Mouse (Mus musculus): Measurements from ENCODE around the gene Pef1. TPM values are rescaled to one million over a fixed set of nuclear protein-coding genes. Genes with fewer than 3 reads are reported as not detected.

Gene Pef1
- polyA plus RNA-seq, 2 experiments, result 24.9 to 38.9 TPM

- no peak overlapping the region for H3K27ac ChIP-seq
Observed at GRCm38 (mm10) chr4:130079521-130079920, 22.8 kb upstream of the Pef1 start.

GRCm38 (mm10) chr4:130081345-130082190, 20.8 kb upstream of the Pef1 start:
- DNase-seq (ENCODE audit: low read depth in 3 of 3, low spot score in 3 of 3), result no peak

More at GRCm38 (mm10) chr4:130079521-130079920, 22.8 kb upstream of the Pef1 start:
- Histone ChIP-seq H3K4me1 (replicated peaks; ENCODE audit: control insufficient read depth in 2 of 2, insufficient read depth in 2 of 2, low read length in 1 of 2) (no peaks in the 10 kb centered on the region), H3K4me3 (ENCODE audit: insufficient read depth in 1 of 2, low read depth in 2 of 2, low read length in 2 of 2) (no peak overlapping the region), H3K9ac (replicated peaks) (no peak overlapping the region), H3K9me3 (ENCODE audit: control insufficient read depth, low read length) (no peaks in the 10 kb centered on the region), H3K36me3 (replicated peaks; ENCODE audit: control insufficient read depth, insufficient read depth, low read depth) (no peaks in the 10 kb centered on the region), H3K27me3 (ENCODE audit: control insufficient read depth, insufficient read depth, low read length) (no peaks in the 10 kb centered on the region), H3K4me2 (ENCODE audit: low read depth) (no peak overlapping the region)
- TF ChIP-seq CTCF (IDR thresholded peaks at IDR 0.05; ENCODE audit: low read depth) (no peak), EP300 (IDR thresholded peaks at IDR 0.05; ENCODE audit: low read depth) (no peak)
- no peak for DNase-seq (ENCODE audit: low read depth in 3 of 3, low spot score in 3 of 3)
- WGBS (ENCODE audit: insufficient replicate concordance), result 21% methylated on average over 3 of the region's 3 CpGs
- no peak for ATAC-seq (ENCODE audit: insufficient read depth)

GRCm38 (mm10) chr4:130082211-130082610, 20.1 kb upstream of the Pef1 start:
- H3K4me1 ChIP-seq (replicated peaks; ENCODE audit: control insufficient read depth in 2 of 2, insufficient read depth in 2 of 2, low read length in 1 of 2), result no peaks in the 10 kb centered on the region
- H3K9ac ChIP-seq (replicated peaks), result no peak overlapping the region
- ATAC-seq (ENCODE audit: insufficient read depth) (no peak), DNase-seq (ENCODE audit: low read depth in 3 of 3, low spot score in 3 of 3) (no peak)
- H3K9me3 ChIP-seq (ENCODE audit: control insufficient read depth, low read length), result no peaks in the 10 kb centered on the region
- H3K4me2 ChIP-seq (ENCODE audit: low read depth), result no peak overlapping the region
- H3K36me3 ChIP-seq (replicated peaks; ENCODE audit: control insufficient read depth, insufficient read depth, low read depth), result no peaks in the 10 kb centered on the region
- no peak overlapping the region for H3K27ac ChIP-seq
- TF ChIP-seq EP300 (IDR thresholded peaks at IDR 0.05; ENCODE audit: low read depth), result no peak
- no peak for TF ChIP-seq CTCF (IDR thresholded peaks at IDR 0.05; ENCODE audit: low read depth)
- 47% methylated on average over 9 of the region's 9 CpGs for WGBS (ENCODE audit: insufficient replicate concordance)
- H3K4me3 ChIP-seq (ENCODE audit: insufficient read depth in 1 of 2, low read depth in 2 of 2, low read length in 2 of 2), result no peak overlapping the region
- no peaks in the 10 kb centered on the region for H3K27me3 ChIP-seq (ENCODE audit: control insufficient read depth, insufficient read depth, low read length)

More at GRCm38 (mm10) chr4:130081345-130082190, 20.8 kb upstream of the Pef1 start:
- ATAC-seq (ENCODE audit: insufficient read depth), result no peak
- 64% methylated on average over 19 of the region's 19 CpGs for WGBS (ENCODE audit: insufficient replicate concordance)
- H3K27me3 ChIP-seq (ENCODE audit: control insufficient read depth, insufficient read depth, low read length), result no peaks in the 10 kb centered on the region
- H3K4me1 ChIP-seq (replicated peaks; ENCODE audit: control insufficient read depth in 2 of 2, insufficient read depth in 2 of 2, low read length in 1 of 2), result no peaks in the 10 kb centered on the region
- no peaks in the 10 kb centered on the region for H3K36me3 ChIP-seq (replicated peaks; ENCODE audit: control insufficient read depth, insufficient read depth, low read depth)
- no peak overlapping the region for H3K4me2 ChIP-seq (ENCODE audit: low read depth)
- TF ChIP-seq EP300 (IDR thresholded peaks at IDR 0.05; ENCODE audit: low read depth) (no peak), CTCF (IDR thresholded peaks at IDR 0.05; ENCODE audit: low read depth) (no peak)
- no peak overlapping the region for H3K4me3 ChIP-seq (ENCODE audit: insufficient read depth in 1 of 2, low read depth in 2 of 2, low read length in 2 of 2)
- H3K27ac ChIP-seq, result no peak overlapping the region
- H3K9me3 ChIP-seq (ENCODE audit: control insufficient read depth, low read length), result no peaks in the 10 kb centered on the region
- no peak overlapping the region for H3K9ac ChIP-seq (replicated peaks)

GRCm38 (mm10) chr4:130084331-130084945, 17.9 kb upstream of the Pef1 start:
- H3K27ac ChIP-seq, result no peak overlapping the region
- DNase-seq (ENCODE audit: low read depth in 3 of 3, low spot score in 3 of 3), result no peak
- no peaks in the 10 kb centered on the region for H3K4me1 ChIP-seq (replicated peaks; ENCODE audit: control insufficient read depth in 2 of 2, insufficient read depth in 2 of 2, low read length in 1 of 2)
- no peaks in the 10 kb centered on the region for H3K9me3 ChIP-seq (ENCODE audit: control insufficient read depth, low read length)
- H3K4me3 ChIP-seq (ENCODE audit: insufficient read depth in 1 of 2, low read depth in 2 of 2, low read length in 2 of 2), result no peak overlapping the region
- H3K9ac ChIP-seq (replicated peaks), result no peak overlapping the region
- no peak overlapping the region for H3K4me2 ChIP-seq (ENCODE audit: low read depth)
- WGBS (ENCODE audit: insufficient replicate concordance), result 46% methylated on average over 7 of the region's 7 CpGs
- no peak for ATAC-seq (ENCODE audit: insufficient read depth)
- H3K36me3 ChIP-seq (replicated peaks; ENCODE audit: control insufficient read depth, insufficient read depth, low read depth), result no peaks in the 10 kb centered on the region
- H3K27me3 ChIP-seq (ENCODE audit: control insufficient read depth, insufficient read depth, low read length), result no peaks in the 10 kb centered on the region; the same call in 1 of the 2 replicates
- TF ChIP-seq CTCF (IDR thresholded peaks at IDR 0.05; ENCODE audit: low read depth), result no peak
- TF ChIP-seq EP300 (IDR thresholded peaks at IDR 0.05; ENCODE audit: low read depth), result no peak

GRCm38 (mm10) chr4:130085246-130085820, 17.0 kb upstream of the Pef1 start:
- ATAC-seq (ENCODE audit: insufficient read depth) (no peak), DNase-seq (ENCODE audit: low read depth in 3 of 3, low spot score in 3 of 3) (no peak)
- H3K27ac ChIP-seq, result no peak overlapping the region
- H3K4me1 ChIP-seq (replicated peaks; ENCODE audit: control insufficient read depth in 2 of 2, insufficient read depth in 2 of 2, low read length in 1 of 2), result no peaks in the 10 kb centered on the region
- H3K27me3 ChIP-seq (ENCODE audit: control insufficient read depth, insufficient read depth, low read length), result no peaks in the 10 kb centered on the region; the same call in 1 of the 2 replicates
- no peaks in the 10 kb centered on the region for H3K9me3 ChIP-seq (ENCODE audit: control insufficient read depth, low read length)
- H3K4me3 ChIP-seq (ENCODE audit: insufficient read depth in 1 of 2, low read depth in 2 of 2, low read length in 2 of 2), result no peak overlapping the region
- TF ChIP-seq EP300 (IDR thresholded peaks at IDR 0.05; ENCODE audit: low read depth), result no peak
- no peak overlapping the region for H3K4me2 ChIP-seq (ENCODE audit: low read depth)
- 58% methylated on average over 12 of the region's 12 CpGs for WGBS (ENCODE audit: insufficient replicate concordance)
- no peaks in the 10 kb centered on the region for H3K36me3 ChIP-seq (replicated peaks; ENCODE audit: control insufficient read depth, insufficient read depth, low read depth)
- no peak overlapping the region for H3K9ac ChIP-seq (replicated peaks)
